Mouse (Mus musculus): ENCODE measurements around the gene Olfr8. TPM values are rescaled to one million over a fixed set of nuclear protein-coding genes. Genes with fewer than 3 reads are reported as not detected.
"Not testable (repeated sequence)": the region's sequence is repeated elsewhere in the genome, so short reads cannot be mapped to it uniquely, and the experiment has no call there.

Gene Olfr8
- polyA plus RNA-seq (2015; fragmentation: Nextera tagmentation; extraction: Ambion mirVana): not detected in 2 replicates

DNA sequence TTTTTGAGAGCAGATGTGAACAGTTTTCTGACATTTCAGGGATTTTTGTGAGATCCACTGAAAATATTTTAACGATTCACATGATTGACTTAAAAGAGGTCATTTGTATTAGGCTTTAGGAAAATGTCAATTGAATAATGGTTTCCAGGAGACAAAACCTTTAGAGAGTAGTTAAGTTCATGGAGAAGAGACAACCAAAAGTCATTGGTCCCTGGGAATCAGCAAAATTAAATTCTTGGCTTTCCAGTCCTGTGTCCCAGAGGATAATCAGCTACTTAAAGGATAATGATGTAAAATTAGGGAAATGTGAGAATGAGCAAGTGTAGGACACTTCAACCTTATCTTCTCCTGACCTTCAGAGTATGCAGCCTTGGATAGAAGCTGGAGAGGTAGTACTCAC, at the start of gene Olfr8:
TSS of gene Olfr8 (plus strand) at position 301 of the 400 bp plus-strand sequence.
- not testable (repeated sequence) for H3K4me1 ChIP-seq; H3K36me3 ChIP-seq (replicated peaks); ATAC-seq (replicated peaks); H3K4me3 ChIP-seq; H3K9me3 ChIP-seq; H3K27ac ChIP-seq; H3K27me3 ChIP-seq (replicated peaks); H3K4me2 ChIP-seq; H3K9ac ChIP-seq
- WGBS: 91% methylated on average over 1 of the region's 1 CpGs

DNA sequence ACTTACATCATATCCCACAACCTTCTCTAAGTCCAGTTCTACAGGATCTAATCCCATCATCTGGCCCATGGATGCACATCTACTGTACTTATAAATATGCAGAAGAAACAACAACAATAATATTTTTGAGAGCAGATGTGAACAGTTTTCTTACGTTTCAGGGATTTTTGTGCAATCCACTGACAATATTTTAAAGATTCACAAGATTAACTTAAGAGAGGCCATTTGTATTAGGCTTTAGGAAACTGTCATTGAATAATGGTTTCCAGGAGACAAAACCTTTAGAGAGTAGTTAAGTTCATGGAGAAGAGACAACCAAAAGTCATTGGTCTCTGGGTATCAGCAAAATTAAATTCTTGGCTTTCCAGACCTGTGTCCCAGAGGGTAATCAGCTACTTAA, 37.6 kb upstream of the Olfr8 start, which contains the start of gene Olfr1354:
TSS of gene Olfr1354 (plus strand) at position 301 of the 400 bp plus-strand sequence.
- 77% methylated on average over 1 of the region's 1 CpGs for WGBS
- not testable (repeated sequence) for H3K9ac ChIP-seq; H3K4me2 ChIP-seq; H3K27me3 ChIP-seq (replicated peaks); H3K36me3 ChIP-seq (replicated peaks); H3K4me3 ChIP-seq; H3K9me3 ChIP-seq; ATAC-seq (replicated peaks); H3K27ac ChIP-seq; H3K4me1 ChIP-seq

DNA sequence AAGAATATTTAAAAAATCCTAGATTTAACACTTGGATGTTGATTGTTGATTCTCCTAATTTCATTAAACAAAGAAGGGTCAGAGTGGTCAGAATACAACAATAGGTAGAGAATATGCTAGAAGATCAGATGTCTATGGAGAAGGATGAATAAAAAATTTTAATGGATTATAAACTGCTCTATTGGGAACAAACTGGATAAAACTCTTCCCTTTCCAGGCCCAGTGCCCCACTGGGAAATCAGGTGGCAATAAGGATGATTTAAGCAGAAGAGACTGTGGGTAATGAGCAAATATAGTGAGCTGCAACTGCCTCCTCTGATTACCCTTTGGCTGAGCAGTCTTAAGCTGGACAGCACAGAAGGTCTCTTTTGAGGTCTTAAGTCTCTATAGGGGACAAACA, 12.6 kb downstream of the Olfr8 start, which contains the start of gene Olfr1353:
TSS of gene Olfr1353 (plus strand) at position 301 of the 400 bp plus-strand sequence.
- not testable (repeated sequence) for H3K4me3 ChIP-seq; H3K9me3 ChIP-seq; H3K9ac ChIP-seq; H3K27ac ChIP-seq; ATAC-seq (replicated peaks); H3K36me3 ChIP-seq (replicated peaks); H3K4me1 ChIP-seq; H3K27me3 ChIP-seq (replicated peaks); H3K4me2 ChIP-seq

DNA sequence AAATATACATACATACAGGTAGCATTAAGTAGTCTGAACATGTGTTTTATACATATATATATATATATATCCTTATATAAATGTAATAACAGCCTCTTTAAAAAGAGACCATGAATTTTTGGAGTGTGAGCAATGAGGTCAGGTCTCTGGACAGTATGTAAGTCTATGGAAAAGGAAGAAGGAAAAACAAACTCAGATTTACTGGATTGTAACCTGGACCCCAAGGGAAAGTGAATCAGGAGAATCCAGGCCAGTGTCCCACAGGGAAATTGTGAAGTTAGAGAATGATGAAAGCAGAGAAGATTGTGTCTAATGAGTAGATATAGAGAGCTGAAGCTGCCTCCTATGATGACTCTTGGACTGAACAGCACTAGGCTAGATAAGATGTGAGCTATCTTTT, 30.3 kb downstream of the Olfr8 start, which contains the start of gene Olfr1352:
TSS of gene Olfr1352 (plus strand) at position 301 of the 400 bp plus-strand sequence.
- Histone ChIP-seq H3K36me3 (replicated peaks) (no peaks in the 10 kb centered on the region), H3K4me3 (no peak within 1 kb of the TSS), H3K4me2 (no peak within 1 kb of the TSS), H3K27ac (no peak within 1 kb of the TSS), H3K4me1 (no peaks in the 10 kb centered on the region), H3K9ac (no peak within 1 kb of the TSS), H3K27me3 (replicated peaks) (no peaks in the 10 kb centered on the region), H3K9me3 (no peaks in the 10 kb centered on the region)
- ATAC-seq (replicated peaks): no peak

Other genes starting within 250 kb of the Olfr8 start
- gene Casp14, start 232.3 kb upstream of the Olfr8 start, polyA plus RNA-seq (2015; fragmentation: Nextera tagmentation; extraction: Ambion mirVana): not detected in 2 replicates
- 0.29 and 0.50 TPM in 2 replicates for gene Ccdc105, start 197.6 kb upstream of the Olfr8 start, polyA plus RNA-seq (2015; fragmentation: Nextera tagmentation; extraction: Ambion mirVana)
- 16.5 and 17.4 TPM in 2 replicates for gene Slc1a6, start 170.1 kb upstream of the Olfr8 start, polyA plus RNA-seq (2015; fragmentation: Nextera tagmentation; extraction: Ambion mirVana)
- not detected in 2 replicates for gene Olfr1356, start 98.5 kb upstream of the Olfr8 start, polyA plus RNA-seq (2015; fragmentation: Nextera tagmentation; extraction: Ambion mirVana)
- gene Olfr1355, start 75.1 kb upstream of the Olfr8 start, polyA plus RNA-seq (2015; fragmentation: Nextera tagmentation; extraction: Ambion mirVana): not detected in 2 replicates
- not detected in 2 replicates for gene Olfr1354, start 37.5 kb upstream of the Olfr8 start, polyA plus RNA-seq (2015; fragmentation: Nextera tagmentation; extraction: Ambion mirVana)
- gene Olfr1353, start 12.7 kb downstream of the Olfr8 start, polyA plus RNA-seq (2015; fragmentation: Nextera tagmentation; extraction: Ambion mirVana): not detected in 2 replicates
- gene Olfr1352, start 30.4 kb downstream of the Olfr8 start, polyA plus RNA-seq (2015; fragmentation: Nextera tagmentation; extraction: Ambion mirVana): not detected in 2 replicates
- gene Olfr1351, start 61.8 kb downstream of the Olfr8 start, polyA plus RNA-seq (2015; fragmentation: Nextera tagmentation; extraction: Ambion mirVana): not detected in 2 replicates
- 0.86 and 1.0 TPM in 2 replicates for gene Olfr57, start 78.1 kb downstream of the Olfr8 start, polyA plus RNA-seq (2015; fragmentation: Nextera tagmentation; extraction: Ambion mirVana)
- 57.0 and 60.1 TPM in 2 replicates for gene 2610008E11Rik, start 147.0 kb downstream of the Olfr8 start, polyA plus RNA-seq (2015; fragmentation: Nextera tagmentation; extraction: Ambion mirVana)
- gene Vmn2r80, start 198.1 kb downstream of the Olfr8 start, polyA plus RNA-seq (2015; fragmentation: Nextera tagmentation; extraction: Ambion mirVana): not detected in 2 replicates

Measured in midbrain, embryonic 15.5 days (tissue).